Mouse (Mus musculus): ENCODE results near the gene Cacna2d4.
"Not testable (repeated sequence)": the region's sequence is repeated elsewhere in the genome, so short reads cannot be mapped to it uniquely, and the experiment has no call there.

Cacna2d4 gene

DNA sequence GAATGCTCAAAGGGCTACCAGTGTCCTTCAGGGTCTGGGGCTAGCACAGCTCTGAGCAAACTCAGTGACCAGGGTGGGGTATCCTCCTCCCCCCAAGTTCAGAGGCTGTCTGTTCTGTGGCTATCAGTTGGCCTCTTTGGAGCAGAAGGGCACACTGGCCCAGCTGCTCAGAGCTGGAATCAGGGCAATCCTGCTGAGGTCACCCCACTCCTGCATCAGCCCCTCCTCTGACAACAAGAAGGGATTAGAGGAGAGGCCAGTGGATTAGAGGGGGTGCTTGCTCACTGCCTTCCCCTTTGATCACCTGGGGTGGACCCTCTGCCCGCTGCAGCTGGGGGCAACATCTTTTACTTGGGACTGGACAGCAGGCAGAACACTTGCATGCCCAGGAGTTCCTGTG is at the start of gene Cacna2d4:
TSS of gene Cacna2d4 (plus strand) at position 286 of the 400 bp plus-strand sequence.
- DNase-seq (ENCODE audit: low spot score in 2 of 2), result no peak

DNA sequence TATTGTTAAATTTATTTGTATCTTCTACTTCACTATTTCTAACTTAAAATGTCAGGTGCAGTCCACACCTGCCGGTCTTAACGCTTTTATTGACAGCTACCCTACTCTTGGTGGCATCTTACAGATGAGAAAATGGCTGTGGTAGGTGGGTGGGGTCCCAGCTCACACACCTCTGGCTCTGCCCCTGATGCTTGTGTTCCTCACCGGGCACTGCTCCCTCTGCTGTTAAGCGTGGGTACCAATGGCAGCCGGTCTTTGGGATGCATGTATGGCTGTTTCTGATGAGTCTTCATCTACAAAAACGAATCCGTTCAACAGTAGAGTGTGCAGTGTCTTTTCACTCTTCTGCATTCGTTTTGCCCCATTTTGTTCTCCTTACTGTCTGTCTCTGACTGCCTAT is 49.7 kb upstream of the Cacna2d4 start:
- DNase-seq (ENCODE audit: low spot score in 2 of 2), result peak in 1 of 2 experiments; percentile 38

DNA sequence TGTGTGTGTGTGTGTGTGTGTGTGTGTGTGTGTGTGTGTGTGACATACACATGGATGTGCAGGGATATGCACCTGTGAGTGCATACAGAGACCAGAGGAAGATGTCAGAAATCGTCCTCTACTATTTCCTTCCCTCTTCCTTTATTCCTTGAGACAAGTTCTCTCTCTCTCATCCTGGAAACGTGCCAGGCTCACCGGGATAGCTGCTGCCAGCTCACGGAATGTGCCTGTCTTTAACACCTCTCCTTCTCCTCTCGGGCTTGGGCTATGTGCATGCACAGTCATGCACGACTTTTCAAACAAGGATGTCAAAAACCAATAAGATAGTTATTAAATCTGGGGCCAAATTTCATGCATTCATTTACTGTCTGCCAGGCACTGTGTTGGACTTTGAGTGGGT is 48.7 kb upstream of the Cacna2d4 start:
- DNase-seq (ENCODE audit: low spot score in 2 of 2), result no peak

DNA sequence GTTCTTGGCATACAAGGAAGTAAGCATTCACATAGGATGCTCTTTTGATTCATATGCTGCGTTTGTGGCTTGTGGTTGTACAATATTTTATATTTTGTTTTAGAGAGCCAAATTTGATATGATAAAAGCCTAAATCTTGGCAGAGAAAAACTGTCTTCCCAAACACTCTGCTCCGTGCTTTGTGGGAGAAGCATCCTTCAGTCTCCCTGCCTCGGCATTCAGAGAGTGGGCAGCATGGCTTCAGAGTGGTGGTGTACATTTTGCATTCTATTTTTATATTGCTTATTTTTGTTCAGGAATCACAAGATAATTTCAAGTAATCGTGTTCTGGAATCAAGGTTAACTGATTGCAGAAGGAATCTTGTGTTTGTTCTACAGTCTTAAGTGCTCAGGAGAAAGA is 44.8 kb upstream of the Cacna2d4 start:
- no peak for DNase-seq (ENCODE audit: low spot score in 2 of 2)

DNA sequence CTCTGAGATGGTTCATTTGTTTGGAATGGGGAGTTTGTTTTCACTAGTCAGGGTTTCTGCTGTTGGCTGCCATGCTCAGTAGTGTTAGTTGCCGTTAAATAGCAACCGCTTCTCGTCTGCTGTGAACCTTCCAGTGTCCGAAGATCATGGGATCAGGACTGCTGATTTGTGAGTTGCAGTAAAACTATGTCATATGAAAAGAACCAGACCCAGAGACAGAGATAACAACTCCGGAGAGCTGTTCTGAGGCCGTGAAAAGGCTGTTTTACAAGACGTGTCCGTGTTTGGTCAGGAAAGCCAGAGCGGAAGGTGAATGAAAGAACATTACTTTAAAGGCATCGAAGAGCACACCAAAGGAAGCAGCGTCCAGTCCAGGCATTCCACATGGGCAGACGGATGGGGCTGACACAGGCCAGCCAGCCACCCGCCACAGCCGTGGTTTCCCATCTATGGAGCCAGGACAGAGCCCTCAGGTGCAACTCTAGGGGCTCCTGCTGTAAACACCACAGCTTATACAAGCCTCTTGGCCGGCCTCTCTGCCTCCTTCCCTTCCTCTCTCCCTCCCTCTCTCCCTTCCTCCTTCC is 42.7 kb upstream of the Cacna2d4 start:
- no peak for DNase-seq (ENCODE audit: low spot score in 2 of 2)

DNA sequence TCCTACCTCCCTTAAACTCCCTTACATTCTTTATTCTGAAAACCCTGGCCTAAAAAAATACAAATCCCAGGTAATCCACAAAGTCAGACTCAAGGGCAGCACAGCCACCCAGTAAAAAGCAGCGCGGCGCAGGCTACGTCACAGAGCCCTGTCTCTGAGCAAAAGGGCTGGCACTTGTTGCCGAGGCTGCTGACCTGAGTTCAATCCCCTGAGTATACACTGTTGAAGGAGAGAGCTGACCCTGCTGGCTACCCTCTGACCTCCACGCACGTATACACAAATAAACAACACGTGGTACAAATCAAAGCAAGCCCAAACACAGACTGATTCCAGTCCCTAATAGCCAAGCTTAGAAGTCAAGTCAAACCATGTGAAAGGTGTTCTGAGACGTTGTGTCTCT is 42.2 kb upstream of the Cacna2d4 start:
- no peak for DNase-seq (ENCODE audit: low spot score in 2 of 2)

DNA sequence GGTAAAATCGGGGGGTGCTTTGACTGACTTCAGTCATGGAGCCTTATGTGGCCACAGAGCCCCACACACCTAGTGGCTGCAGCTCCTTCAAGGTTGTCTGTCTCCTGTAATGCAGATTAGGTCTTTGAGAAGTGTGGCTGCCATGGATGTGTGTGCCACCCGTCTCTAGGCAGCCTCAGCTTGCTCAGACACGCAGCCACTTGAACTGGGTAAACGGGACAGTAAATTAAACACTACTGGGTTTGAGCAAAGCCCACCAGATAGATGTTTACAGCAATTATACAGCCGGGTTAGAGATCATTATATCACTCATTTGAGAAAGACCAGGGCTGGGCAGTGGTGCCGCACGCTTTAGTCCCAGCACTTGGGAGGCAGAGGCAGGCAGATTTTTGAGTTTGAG is 41.7 kb upstream of the Cacna2d4 start:
- no peak for DNase-seq (ENCODE audit: low spot score in 2 of 2)

DNA sequence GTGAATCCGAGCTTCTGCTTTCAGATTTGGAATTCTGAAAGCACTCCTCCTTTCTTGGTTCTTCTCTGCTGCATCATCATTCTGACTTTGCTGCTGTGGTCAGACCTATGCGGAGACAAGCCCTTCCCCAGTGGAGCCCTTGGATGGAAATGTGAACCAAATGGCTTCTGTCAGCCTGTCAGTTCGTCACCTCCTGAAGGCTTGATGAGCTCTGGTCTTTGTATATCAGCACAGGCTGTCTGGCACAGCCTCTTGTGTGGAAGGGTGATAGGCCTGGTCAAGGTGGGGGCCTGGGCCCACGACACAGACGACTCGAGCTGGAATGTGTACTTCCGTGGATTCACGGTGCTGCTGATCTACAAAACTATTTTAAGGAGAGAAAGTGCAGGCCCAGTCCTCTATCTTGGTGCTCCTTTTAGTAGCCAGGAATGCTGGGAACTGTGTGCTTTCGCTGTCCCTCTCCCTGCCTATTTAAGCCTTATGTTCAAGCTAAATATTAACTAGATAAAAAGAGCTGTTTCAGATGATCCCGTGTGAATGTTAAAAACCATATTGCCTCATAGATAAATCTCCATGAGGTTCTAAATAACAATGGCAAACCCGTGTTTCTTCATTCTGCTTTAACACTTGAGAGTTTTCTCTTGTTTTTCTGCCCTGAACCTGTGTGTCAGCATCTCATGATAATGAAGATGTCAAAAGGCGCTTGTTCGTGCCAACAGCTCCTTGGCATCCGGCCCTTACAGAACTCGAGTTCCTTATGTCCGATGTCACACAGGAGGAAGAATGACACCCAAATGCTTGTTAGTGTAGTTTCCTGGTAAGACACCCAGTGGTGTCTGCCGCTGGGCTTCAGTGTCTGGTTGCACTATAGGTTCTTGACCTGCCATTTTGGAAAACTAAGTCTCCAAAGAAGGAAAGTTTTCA is 39.7 kb upstream of the Cacna2d4 start, which contains the start of gene Cacna1c:
TSS of gene Cacna1c (minus strand) at position 37 of the 924 bp plus-strand sequence.
- DNase-seq (ENCODE audit: low spot score in 2 of 2), result no peak

DNA sequence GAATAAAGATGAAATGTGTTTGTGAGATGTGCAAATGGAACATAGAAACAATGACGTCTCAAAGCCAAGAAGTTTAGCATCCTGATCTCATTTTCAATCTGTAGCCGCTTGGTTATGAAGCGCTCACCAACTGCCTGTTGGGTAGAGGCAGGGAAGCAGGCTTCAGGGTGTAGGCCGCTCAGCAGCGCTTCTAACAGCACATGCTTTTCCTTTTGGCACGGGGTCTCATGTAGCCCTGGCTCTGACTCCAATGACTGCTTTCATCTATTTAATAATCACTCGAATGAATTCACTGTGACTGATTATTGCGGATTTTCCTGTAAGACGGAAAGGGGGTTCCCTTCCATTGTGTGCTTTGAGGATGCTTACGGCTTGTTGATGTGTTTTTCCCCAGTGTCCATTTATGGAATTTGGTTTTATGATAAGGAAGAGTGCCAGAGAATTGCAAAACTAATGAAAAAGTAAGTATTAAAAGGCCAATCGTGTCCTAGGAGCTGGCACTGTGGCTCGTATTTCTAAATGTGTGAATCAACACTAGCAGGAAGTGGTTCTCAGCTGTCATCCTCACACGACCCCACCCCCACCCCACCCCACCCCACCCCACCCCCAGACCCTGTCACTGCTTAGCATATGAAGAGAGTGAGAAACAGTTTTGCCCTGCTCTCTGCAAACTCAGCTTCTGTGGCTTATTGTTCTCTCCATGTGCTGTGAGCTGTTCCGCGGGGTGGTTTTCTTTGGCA is 37.6 kb upstream of the Cacna2d4 start:
- no peak for DNase-seq (ENCODE audit: low spot score in 2 of 2)

DNA sequence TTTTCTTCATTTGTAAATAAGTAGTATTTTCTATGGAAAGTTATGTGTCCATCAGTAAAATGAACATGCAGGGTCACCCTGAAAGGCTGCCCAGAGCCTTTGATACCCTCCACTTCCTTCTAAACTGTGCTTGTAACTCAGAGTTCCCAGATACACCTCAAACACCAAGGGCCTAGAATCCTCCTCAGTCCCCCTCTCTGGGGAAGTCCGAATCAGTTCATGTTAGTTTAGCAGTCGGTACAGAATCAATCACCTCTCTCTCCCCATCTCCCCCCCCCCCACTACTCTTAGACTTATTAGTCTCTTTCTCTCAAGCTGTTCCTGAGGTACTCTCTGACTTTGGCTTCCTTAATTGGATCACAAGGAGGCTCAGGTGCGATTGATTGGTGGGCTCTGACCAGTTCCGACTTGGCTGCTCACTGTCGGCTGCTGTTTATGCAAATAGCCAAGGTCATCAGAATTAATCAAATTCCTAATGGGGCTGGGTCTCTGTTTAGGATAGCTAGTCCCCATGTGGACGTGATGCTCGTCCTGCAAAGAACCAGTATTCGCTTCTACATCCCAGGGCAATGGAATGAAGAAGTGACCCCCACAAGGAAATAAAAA is 36.9 kb upstream of the Cacna2d4 start:
- no peak for DNase-seq (ENCODE audit: low spot score in 2 of 2)

DNA sequence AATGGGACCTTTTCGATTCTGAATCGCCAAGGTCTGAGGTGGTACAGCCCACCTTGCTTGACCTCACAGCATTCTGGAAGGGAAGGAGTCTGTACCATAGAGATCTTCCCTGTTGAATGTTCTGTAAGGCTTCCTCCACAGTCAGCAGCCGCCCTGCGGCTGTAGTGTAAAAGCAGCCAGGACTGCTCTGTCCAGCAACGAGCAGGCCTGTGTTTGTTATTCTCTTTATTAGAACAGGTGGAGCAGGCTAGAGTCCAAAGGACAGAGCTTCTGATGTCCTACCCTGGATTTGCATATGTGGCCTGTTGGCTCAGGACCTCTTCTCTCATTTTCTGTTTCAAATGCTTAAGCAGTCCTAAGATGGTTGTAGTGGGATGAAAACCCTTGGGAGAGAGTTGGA is 36.0 kb upstream of the Cacna2d4 start:
- DNase-seq (ENCODE audit: low spot score in 2 of 2), result no peak

DNA sequence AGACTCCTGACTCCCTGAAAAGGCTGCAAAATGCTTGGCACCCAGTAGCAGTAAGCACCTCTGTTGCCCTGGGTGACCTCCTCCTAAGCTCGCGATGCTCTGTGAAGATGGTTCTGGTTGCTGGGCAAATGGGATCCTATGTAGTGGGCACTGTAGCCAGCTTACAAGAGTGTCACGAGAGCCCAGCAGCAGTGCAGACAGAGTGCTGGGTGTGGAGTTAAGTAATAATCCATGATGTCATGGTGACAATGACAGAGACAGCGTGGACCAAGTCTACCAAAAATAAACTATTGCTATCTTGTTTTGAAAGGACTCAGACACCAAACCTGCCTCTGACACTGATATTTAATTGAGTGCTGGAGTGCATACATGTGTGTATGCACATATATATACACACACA is 34.8 kb upstream of the Cacna2d4 start:
- DNase-seq (ENCODE audit: low spot score in 2 of 2), result no peak

DNA sequence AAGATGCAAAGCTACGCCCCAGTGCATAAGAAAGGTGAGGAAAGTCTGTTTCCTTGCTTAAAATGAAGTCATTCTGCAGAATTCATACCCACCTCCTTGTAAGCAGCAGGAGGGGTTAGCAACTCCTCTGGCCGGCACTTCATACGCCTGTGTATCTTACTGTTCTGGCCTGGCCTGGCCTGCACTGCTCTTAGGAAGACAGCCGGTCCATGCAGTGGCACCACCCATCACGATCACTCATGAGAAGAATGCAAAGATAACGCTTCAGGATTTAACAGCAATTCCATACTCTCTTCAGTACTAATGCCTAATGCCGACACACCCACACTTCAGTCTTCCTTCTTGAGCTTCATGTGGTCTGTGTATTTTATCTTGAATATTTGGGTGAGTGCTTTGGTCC is 32.0 kb upstream of the Cacna2d4 start:
- no peak for DNase-seq (ENCODE audit: low spot score in 2 of 2)

DNA sequence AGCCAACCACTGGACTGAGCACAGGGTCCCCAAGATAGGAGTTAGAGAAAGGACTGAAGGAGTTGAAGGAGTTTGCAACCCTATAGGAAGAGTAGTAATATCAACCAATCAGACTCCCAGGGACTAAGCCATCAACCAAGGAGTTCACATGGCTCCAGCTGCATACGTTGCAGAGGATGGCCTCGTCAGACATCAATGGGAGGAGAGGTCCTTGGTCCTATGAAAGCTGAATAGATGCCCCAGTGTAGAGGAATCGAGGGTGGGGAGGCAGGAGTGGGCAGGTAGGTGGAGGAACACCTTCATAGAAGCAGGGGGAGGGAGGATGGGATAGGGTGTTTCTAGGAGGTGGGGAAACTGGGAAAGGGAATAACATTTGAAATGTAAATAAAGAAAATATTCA is 31.4 kb upstream of the Cacna2d4 start:
- DNase-seq (ENCODE audit: low spot score in 2 of 2), result no peak

DNA sequence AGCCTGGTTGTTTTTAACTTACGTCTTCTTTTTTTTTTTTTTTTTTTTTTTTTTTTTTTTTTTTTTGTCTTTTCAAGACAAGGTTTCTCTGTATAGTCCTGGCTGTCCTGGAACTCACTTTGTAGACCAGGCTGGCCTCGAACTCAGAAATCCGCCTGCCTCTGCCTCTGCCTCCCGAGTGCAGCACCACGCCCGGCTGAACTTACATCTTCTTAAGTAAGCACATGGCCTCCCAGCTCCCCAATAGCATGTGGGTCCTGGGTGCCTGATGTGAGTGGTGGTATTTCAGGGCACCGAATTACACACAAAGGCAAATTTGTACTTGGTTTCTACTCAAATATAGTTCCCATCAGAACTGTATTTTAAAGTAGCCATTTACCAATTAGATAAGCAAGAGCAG is 30.3 kb upstream of the Cacna2d4 start:
- DNase-seq (ENCODE audit: low spot score in 2 of 2), result not testable (repeated sequence)

DNA sequence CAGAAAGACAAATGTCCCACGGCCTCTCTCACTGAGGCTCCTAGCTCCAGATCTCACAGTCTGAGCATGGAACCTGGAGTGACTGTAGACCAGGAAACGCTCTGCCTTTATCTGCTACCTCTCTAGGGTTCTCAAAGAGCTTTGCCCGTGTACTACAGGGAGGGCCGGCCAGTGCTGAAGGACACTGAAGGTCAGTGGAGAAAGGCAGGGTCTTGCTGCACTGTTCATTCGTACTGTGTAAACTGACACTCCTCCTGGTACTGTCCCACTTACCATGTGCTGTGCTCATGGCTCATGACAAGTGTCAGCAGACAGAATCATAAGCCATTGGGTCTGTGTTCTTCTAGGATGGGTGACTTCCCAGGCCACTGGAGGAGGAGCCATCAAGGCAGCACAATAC is 23.0 kb upstream of the Cacna2d4 start:
- no peak for DNase-seq (ENCODE audit: low spot score in 2 of 2)

DNA sequence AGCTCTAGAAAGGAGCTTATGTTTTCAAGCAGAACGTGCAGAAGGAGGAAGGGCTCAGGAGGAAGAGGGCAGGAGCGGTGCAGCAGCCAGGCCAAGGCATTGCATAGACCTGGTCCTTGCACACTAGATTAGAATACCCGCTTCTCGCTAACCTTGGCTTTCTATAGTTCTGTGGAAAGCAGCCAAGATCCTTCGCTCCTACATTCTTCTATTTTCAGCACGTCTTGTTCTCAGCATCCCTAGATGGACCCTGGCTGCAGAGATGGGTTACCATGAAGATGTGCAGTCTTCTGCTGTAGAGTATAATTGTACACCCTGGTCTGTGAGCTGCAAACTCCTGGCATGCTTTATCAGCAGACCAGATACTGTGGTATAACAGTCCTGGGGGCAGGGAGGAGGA is 22.1 kb upstream of the Cacna2d4 start:
- DNase-seq (ENCODE audit: low spot score in 2 of 2), result no peak

DNA sequence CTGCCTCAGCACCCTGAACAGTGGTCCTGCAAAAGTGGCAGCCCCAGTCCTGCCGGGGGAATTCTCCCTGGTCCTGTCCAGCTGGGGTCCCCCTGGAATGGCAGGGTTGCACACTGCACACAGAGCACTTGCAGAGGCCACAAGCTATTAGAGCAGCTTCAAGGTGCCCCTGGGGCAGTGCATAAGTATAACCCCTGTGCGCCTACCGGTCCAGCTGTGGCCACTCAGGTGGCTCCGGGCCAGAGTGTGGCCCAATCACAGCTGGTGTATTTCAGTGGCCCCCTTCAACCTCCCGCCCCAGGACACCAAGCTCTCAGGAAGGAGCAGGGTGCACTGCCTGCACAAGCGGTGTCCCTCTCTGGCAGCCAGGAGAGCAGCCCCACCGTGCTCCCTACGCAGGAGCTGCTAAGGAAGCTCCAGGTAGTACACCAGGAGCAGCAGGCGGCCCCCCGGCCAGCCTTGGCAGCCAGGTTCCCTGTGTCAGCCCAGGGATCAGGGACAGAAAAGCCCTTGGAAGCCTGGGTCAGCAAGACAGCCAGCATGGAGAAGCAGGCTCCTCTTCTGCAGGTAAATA is 21.2 kb upstream of the Cacna2d4 start:
- DNase-seq (ENCODE audit: low spot score in 2 of 2), result no peak

DNA sequence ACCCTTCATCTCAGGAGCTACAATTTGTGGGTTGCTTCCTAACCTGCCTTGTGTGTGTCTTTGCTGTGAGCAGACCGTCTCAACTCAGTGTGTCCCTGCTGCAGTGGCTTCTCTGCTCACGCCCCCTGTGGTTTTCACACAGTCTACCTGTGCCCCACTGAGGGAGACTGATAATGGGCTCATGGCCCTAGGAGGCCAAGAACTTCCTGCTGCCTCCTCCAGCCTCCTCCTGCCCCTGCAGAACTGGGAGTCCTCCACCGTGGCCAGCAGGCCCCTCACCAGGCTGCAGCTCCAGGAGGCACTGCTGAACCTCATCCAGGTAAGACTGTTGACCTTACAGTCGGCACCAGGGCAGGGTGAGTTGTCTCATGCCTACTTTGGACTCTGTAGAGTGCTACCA is 18.7 kb upstream of the Cacna2d4 start:
- DNase-seq (ENCODE audit: low spot score in 2 of 2), result no peak

DNA sequence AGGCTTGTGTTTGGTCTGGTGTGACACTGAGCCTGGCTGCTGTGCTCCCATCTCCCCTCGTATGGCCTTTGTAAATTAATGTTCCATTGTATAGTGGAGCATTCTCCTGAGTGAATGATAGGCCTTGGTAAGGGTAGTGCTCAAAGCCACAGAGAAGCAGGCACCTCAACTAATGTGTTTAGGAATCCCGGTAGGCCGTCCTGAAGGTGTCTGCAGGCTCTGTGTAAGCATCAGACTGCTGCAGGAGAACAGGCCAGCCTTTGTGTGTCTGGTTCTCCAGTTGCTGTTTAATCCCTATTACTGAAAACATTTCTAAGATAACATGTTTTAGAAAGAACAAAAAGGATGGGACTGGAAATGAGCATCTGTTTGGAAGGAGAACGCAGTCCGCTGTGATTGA is 17.7 kb upstream of the Cacna2d4 start:
- no peak for DNase-seq (ENCODE audit: low spot score in 2 of 2)

DNA sequence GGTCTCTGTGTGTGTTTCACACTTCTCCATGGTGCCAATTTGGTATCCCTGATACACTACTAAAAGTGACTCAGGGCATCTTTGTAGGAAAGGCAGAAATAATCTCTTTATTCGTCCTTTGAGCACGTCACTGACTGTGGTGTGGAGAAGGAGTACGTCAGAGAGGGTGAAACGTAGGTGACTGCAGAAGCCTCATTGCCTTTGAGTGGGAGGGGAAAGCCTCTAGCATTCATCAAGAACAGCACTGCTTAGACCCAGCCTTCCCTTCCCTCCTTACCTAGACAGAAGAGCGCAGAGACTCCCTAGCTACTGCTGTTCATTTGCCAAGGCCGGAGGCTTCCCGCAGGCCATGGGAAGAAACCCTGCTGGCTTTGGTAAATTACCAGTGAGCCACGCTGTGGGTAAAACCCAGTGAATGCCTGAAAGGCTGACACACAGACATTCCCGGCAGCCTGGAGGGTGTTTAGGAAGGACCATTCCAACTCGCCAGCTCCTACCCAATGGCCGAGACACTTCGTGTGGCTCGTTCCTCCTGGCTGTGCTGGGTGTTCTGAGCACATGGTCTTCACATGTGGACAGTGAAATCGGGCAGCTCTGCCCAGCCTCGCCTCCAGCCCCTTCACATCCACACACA is 17.0 kb upstream of the Cacna2d4 start:
- no peak for DNase-seq (ENCODE audit: low spot score in 2 of 2)

Data from left cerebral cortex, adult 9 months (tissue).